Mouse (Mus musculus): ENCODE data around the gene Acp1.

The Acp1 gene

DNA sequence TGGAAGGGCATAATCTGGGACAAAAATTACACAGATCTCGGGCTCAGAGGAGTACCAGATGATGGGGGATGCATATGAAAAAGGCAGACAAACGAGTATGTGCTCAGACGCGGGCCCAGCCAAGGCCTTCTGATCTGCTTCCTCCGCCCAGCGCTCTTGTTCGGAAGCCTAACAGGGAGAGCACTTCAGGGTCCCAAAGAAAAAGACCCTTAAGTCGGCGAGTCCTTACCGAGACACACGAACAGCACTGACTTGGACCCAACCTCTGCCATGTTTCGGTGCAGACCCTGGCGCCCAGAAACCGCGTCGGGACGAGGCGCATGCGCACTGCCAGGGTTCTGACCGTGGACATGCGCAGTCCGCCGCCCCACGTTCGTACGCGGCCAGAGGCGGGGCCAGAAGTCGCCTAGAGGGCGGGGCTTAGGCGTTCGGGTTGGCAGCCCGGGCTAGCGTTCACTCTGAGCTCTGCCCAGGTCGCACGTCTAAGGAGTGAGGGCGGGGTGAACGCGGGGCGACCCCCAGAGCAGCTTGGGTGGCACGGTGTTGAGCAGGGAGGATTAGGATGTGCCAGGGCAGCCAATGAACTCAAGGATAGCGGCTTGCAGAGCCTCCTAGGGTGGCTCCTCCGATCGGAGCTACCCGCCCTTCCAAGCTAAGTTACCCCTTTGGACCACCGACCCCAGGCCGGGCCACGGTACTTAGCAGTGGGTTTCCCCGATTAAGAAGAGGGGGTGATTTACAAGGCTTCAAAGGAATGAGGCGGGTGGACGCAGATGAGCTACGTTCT, at the start of gene Acp1, which contains the start of gene Sh3yl1:
Gene Acp1 (minus strand): TSS at position 329 of the 787 bp plus-strand sequence.
Gene Sh3yl1 (plus strand): TSS at position 408 of the 787 bp plus-strand sequence.
- peak; percentile 74 for DNase-seq (ENCODE audit: low read depth)

DNA sequence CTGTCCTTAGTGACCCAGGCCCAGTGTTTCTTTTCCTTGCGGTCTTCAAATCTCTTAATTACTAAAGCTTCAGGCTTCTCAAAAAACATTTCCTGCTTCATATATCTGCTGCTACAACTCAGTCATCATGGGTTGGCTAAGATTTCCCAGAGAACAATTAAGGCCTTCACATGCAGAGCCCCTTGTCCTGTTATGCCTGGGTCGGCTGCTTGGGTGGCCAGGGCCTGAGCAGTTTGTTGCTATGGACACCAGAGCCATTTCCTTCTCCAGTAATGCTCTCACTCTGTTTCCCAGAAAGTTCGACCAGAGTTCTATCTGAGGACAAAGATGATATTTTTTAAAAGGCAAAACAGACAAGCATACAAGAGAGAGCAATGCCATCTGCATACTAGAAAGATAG, 32.8 kb upstream of the Acp1 start:
- DNase-seq (ENCODE audit: low read depth) = no peak

DNA sequence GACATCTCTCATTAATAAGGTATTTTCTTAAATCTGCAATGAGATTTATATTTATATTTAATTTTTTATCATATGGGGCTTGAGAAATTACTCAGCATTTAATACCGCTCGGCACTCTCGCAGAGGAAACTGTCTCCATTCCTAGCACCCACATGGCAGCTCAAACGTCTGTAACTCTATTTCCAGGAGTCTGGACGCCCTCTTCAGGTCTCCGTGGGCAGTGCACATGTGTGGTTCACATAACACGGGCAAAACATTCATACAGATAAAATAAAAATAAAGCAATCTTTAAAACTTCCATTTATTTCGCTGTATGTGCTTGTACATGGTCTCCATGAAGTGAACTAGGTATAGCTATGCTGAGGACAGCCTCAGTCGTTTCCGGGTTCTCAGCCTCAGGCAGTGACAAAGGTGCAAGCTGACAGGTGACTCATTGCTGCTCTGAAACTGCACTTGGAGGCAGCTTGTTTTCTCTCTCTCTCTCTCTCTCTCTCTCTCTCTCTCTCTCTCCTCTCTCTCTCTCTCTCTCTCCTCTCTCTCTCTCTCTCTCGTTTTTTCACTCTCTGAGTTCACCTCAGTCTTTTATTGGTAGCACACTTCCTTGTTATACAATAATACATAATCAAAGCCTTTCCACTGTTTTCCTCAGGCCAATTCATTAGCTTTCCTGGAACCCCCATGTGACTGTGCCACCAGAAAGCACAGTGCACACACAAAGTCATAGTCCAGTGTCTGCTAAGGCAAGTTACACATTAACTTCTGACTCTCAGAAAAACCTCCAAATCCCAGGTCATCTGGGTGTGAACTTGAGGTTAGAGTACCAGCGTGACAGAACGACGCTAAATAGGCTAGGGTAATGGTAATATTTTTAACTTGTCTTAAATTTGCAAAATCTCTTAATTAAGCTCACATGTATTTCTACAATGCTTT, 31.9 kb upstream of the Acp1 start:
- no peak for DNase-seq (ENCODE audit: low read depth)

DNA sequence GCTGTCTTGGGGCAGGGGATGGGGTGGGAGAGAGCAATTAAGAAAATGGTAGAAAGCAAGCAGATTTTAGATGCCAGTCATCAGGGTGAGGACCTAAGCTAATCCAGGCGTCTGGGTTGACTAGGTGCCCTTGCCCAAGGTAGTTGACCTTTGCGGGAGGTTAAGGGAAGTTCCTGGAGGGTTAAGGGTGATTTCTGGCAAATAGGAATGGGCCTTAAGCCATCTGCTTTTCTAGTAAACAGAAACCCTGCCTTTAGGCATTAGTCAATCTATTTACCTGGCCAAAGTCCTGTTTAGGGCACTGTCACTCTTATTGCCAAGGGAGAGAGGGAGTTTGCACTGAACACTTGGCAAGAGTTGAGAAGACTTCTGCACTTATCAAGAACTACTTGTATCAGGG, 25.5 kb upstream of the Acp1 start:
- DNase-seq (ENCODE audit: low read depth) = no peak

DNA sequence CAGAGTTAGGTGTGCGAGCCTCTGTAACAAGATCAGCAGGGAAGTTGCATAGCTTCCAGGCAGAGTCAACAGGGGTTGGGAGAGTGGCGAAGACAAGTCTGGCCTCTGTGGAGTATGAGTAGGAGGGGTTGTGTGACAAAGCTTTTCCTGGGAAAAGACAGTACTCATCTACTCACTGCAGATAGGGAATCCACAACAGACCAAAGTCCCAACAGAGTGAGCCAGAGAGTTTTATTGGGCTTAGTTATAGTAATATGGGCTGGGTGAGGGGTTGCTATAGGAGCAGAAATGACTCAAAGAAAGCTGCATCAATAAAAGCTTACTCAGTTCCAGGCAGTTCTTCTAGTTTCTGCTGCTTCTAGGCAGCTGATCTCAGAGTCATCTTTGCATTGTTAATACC, 21.9 kb upstream of the Acp1 start:
- no peak for DNase-seq (ENCODE audit: low read depth)

DNA sequence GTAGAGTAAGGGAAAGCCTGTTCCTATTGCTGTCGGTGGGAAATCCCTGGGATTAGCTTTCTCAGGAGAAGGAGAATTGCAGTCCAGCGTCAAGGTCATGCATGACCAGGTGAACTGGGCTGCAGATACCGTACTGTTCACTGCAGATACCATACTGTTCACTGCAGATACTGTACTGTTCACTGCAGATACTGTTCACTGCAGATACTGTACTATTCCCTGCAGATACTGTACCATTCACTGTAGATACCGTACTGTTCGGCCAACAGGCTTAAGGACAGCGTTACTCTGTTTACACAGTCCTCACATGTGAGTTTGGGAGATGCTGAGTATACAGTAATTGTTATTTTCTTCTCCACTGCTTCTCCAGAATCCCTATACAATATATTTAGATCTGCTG, 16.8 kb upstream of the Acp1 start:
- DNase-seq (ENCODE audit: low read depth) = no peak

DNA sequence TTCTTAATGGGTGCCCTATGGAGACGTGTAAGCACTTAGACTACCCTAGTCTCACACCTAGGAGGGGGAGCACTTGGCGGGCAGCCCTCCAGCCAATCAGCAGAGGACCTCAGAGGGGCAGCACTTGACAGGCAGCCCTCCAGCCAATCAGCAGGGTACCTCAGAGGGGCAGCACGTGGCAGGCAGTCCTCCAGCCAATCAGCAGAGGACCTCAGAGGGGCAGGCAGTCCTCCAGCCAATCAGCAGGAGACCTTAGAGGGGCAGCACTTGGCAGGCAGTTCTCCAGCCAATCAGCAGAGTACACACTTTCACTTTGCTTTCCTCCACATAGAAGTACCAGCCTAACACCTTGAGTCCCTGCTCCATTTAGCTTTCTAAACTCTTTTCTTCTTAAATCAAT, 11.0 kb upstream of the Acp1 start:
- no peak for DNase-seq (ENCODE audit: low read depth)

DNA sequence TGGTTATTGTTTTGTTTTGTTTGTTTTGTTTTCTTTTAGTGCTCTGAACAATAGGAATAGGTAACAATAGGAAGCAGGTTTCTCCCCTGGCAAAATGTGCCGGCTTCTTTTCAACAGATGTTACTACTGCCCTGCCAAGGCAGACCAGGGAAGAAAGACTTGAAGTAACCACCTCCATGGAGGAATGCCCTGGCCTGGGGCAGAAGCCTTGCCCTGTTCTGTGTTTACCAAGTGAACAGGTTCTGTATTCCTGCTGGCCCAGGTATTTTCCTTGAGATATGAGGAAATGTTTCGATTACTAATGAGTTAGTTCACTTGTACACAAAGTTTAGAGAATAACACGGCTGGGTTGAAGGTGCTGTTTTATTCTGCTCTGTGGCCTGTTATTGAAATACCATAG, 1.5 kb upstream of the Acp1 start:
- no peak for DNase-seq (ENCODE audit: low read depth)

DNA sequence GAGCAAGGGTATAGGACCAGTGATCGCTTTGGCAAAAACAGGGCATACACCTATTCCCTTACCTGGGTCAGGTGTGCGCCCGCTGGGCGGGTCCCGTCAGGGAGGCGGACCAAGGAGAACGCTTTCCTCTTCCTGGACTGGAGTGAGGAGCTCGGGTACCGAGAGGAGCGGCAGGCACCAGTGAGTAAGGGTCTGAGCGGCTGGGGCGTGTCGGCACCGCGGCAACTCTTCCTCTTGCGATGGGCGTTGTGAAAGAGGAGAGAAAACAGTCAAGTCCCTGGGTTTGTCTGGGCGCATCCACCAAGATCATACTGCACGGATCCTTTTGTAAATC, 626 bp upstream of the Acp1 start:
- no peak for DNase-seq (ENCODE audit: low read depth)

DNA sequence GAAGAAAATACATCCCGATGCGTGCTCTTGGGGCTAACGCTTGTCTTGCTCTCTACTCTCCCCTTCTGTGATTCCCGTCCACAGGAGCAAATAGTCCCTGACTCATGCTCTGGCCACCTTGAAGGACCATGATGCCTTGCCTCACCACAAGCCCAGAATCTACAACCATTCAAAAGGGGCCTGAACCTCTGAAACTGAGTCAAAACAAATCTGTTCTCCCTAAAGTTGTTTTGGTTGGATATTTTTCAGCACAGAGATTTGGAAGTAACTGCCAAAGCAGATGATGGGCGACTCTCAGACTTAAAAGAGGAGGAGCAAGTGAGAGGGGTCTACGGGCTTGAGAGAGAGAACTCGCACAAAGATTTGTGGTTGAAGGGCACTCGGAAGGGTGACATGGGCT, 529 bp downstream of the Acp1 start:
- no peak for DNase-seq (ENCODE audit: low read depth)

DNA sequence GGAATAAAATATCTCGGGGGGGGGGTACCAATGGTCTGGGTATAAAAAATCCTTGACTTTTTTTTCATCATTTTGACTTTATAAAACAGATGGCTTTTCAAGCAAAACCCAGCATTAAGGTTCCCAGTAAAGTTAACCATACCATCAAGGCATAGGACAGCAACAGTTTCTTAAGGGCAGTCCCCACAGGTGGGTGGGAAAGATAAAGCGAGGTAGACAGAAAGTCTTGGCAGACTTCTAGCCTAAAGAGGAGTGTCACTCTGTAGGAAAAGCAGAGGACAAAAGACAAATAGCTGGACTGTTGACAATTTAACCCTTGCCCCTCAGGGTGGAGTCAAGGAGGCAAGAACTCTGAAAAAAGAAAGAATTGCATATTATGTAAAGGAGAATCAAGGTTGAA, 1.5 kb downstream of the Acp1 start:
- DNase-seq (ENCODE audit: low read depth) = no peak

DNA sequence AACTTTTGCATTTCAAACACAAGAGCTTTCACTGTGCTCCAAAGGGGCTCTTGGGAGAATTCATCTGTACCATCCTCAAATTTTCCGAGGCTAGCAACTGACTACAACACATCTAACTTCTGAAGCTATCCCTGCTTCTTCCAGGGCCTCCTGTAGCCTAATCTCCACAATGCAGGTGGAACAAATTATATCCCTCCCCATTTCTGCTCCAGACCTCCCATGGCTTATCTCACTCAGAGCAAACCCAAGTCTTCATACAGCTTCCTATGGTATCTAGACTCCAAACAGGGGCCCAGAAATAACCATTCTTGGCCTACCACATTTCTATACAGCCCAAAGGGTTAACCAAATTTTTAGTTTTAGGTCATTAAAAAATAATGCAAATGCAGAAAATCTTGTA, 2.7 kb downstream of the Acp1 start:
- no peak for DNase-seq (ENCODE audit: low read depth)

DNA sequence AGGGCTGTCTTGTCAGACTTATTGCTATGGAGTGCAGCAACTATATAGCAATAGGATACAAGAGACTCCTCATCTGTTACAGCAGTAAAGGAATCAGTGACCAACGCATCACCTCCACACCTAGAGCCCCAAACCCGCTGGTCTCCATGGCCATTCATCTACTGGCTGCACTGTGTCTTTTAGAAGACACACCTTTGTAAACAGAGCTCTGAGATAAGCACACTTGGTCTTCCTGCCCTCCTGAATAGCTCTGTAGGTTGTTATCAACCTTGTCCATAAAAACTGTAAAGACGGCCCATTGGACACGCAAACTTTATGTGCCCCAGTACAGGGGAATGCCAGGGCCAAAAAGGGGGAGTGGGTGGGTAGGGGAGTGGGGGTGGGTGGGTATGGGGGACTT, 14.3 kb downstream of the Acp1 start:
- DNase-seq (ENCODE audit: low read depth) = no peak

DNA sequence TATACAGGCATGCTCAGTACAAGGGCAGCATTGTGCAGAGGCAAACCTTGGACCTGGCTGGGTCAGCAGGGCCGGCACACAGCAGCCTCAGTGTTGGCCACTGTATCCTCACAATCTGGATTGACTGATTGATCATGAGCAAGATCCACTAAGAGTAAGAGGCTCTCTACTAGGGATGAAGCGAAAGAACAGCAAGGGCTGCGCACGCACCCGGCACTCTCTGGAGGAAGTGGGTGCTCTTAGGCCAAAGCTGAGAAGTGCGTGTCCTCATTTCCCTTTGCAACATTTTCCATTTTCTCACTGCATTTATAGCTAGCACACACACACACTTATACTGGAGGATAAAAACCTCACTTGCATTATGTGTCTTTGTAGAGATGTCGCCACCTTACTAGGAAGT, 20.0 kb downstream of the Acp1 start:
- DNase-seq (ENCODE audit: low read depth) = no peak

DNA sequence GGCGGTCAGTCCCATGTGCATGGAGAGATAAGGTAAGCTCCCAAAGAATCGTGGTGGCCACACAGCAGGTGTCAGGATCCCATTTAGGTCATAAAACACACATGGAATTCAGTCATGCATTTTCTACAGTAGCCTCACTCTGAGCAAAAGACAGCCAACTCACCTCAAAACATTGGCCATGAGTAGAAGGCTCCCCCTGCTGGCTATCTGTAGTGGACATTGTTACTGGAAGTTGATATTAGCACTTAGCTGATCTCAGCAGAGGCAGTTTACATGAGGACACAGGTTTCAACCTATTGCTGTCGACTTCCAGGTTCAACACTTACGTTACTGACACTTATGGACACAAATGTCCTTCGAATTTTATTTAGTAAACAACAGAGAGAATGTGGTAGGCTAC, 21.3 kb downstream of the Acp1 start:
- no peak for DNase-seq (ENCODE audit: low read depth)

DNA sequence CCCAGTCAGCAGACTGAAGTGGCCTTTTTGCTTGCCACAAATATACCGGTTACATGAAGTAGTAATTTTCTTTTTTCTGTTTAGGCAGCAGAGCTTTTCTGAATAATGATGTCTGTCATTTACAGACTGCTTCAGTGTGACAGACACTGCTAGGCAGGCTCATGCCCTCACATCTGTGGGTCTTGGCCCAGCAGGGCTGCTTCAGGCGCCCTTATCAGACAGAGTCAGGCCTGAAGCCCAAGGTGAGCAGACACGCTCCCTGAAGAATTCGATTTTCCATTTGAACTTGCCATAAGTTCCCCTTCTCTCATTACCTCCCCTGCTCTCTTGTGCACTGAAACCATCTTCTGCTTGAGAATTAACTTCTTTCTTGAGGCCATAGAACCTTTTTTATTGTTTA, 23.4 kb downstream of the Acp1 start:
- DNase-seq (ENCODE audit: low read depth) = no peak

DNA sequence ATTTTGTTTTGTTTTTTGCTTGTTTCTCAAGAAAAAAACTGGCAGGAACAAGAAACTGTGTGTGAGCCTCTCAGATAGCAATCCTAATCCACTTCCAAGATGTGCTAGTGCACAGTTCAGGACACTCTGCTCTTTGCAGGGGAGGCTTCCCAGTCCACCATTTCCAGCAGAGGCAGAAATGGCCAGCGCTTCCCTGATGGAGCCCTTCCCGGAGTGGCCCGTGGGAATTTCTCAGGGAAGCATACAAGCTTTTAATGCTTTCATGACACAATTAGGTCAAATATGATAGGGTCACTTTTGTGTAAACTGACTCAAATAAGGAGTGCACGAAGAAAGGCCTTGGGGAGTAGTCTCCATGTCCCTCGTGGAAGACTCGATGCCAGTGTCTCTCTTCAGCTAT, 25.5 kb downstream of the Acp1 start:
- no peak for DNase-seq (ENCODE audit: low read depth)

DNA sequence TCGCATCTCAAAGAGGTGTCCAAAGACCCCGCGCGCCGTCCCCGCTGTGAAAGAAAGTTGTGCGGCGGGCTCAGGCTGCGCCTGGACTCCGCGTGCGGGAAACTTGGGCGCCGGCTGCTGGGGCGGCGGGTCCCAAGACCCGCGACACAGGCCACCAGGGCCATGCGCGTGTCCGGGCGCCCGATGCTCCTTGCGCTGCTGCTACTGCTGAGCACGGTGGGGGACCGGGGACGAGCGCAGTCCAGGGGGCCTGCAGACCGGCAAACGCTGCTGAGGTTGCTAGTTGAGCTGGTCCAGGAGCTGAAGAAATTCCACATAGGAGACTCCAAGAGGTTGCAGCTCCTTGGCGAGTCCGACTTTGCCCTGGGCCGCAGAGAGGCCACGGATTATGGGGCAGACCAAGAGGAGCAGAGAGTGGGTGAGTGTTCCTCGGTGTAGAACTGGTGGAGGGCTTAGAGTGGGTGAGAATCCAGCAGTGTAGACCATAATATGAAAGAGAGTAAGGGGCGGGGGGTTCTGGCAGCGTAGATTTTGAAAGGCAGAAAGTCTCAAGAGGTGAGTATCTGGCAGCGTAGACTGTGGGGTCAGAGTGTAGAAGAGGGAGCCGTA, 26.7 kb downstream of the Acp1 start:
- DNase-seq (ENCODE audit: low read depth) = no peak

DNA sequence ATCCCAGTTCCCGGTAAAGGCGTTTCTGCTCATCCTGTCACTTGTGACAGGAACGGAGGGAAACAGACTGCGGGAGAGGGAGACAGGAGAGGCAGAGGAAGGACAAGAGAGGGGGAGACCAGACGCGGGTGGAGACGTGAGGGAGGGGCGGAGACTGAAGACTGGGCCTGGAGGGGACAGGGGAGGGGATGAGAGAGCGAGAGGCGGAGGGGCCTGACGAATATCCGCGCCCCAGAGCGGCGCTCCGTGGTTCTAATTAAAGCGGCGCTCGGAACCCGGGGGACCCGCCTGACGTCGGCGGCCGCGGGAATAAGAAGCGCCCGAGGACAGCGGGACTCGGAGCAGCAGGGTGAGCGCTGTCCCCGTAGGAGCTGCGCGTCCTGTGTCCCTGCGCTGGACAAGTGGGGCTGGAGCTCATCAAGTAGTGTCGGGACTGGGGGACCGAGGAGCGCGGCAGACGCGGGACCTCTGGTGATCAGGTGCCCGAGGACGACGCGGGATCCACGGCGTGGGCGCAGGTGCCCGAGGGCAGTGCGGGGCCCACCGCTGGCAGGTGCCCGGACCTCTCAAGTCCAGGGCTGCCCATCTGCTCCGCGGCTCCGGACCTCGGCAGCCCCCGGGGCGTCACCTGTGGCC, 27.3 kb downstream of the Acp1 start, which contains the start of gene Alkal2:
Gene Alkal2 (plus strand): TSS at position 337 of the 636 bp plus-strand sequence.
- no peak for DNase-seq (ENCODE audit: low read depth)

DNA sequence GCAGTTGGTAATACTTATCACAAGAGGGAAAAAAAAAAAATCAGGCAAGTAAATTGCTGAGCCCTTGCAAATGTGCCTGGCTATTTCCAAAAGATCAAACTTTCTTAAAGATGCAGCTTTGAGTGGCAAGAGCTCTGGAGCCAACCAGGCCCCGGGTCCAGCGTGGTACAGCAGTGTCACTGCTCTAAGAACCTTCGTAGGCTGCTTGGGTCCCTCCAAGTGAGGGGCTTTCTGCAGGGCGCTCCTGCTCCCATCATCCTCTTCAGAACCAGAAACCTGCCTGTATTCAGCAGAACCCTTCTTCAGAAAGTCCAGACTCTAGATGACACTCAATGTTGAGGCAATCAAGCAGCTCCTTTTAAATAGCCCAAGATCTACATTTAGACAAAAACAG, 27.8 kb downstream of the Acp1 start:
- DNase-seq (ENCODE audit: low read depth) = no peak

DNA sequence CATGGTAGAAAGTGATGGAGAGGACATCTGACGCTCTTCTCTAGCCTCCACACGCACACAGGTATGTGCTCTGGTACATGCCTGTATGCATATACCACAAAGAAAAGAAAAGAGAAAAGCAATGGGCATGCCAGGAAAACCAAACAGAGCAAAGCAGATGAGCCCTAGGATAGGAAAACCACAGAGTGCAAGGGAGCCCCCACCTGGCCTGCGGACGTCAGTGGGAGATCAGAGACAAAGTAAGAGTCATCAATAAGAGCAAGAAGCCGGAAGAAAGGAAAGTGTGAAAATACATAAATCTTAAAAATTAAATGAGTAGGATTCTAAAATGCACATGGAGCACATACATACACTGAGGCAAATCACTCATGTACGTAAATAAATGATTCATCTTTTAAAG, 31.9 kb downstream of the Acp1 start:
- DNase-seq (ENCODE audit: low read depth) = no peak

DNA sequence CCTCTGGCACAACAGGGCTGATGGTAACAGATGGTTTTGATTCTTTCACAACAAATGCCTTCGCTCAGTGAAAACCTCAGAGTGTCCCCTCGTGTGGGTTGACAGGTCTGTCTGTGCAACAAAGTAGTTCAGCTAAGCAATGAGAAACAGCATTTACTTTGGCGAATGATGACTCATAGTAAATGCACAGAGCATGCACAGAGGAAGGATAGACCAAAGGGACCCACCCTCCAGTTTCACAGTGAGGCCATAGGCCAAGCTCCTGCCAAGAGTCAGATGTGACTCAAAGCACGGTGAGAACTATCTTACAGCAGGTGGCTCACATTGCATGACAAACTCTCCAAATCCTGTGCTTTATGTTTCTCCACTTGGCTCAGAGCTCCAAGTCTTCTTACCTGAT, 45.6 kb downstream of the Acp1 start:
- DNase-seq (ENCODE audit: low read depth) = no peak

Measured in c-Kit-positive CD71-negative TER-119-negative erythroid progenitor cells, embryonic 14.5 days (primary cell).